ENCODE assay signal across 13 mouse cellular contexts in genomic region chr10:99430669-99431561, GRCm38 (mm10).
DNase-seq lines count a peak whose midpoint lies in the region; ATAC-seq lines count a peak whose summit lies in the region.
"Had no signal": no experiment of that assay in that cellular context is flagged by ENCODE, and none has a peak within 500 bp of the region (broad histone marks: within the 10 kb centered on the region; RNA-seq: fewer than 3 reads in every experiment).

No protein-coding gene starts in this region.

- peak overlapping the region; percentile 6; the same call in 1 of the 2 replicates for H3K4me2 ChIP-seq in liver, embryonic 11.5 days
- H3K4me2 ChIP-seq: embryonic facial prominence, embryonic 13.5 days; heart, embryonic 15.5 days; midbrain, embryonic 11.5 days had no signal

- DNase-seq in cerebellum, postnatal 10 days: peak; percentile 34 to 53
- no peak for DNase-seq in cerebellum, adult 8-10 months
- DNase-seq in left cerebral cortex, adult 18-20 months (ENCODE audit: low spot score in 2 of 2): peak; percentile 13 to 22
- DNase-seq in left cerebral cortex, postnatal 10 days (ENCODE audit: extremely low spot score in 1 of 2, low spot score in 2 of 2): no peak
- no peak for DNase-seq in liver, embryonic 11.5 days (ENCODE audit: low spot score)
- DNase-seq in natural killer cell, adult 2 months (ENCODE audit: low spot score in 2 of 2): peak; percentile 7 to 25
- DNase-seq in kidney, postnatal 14 days: no peak
- no peak for DNase-seq in urinary bladder, postnatal 10 days (ENCODE audit: low spot score)
- DNase-seq: kidney, postnatal 4 days; right cerebral cortex, postnatal 14 days had no signal

- no peaks in the 10 kb centered on the region for H3K27me3 ChIP-seq in liver, embryonic 11.5 days (replicated peaks; ENCODE audit: control insufficient read depth, insufficient read depth, low read length)
- H3K27me3 ChIP-seq: embryonic facial prominence, embryonic 13.5 days; heart, embryonic 15.5 days had no signal

- no peaks in the 10 kb centered on the region for H3K9me3 ChIP-seq in liver, embryonic 11.5 days (ENCODE audit: control insufficient read depth, low read length)
- H3K9me3 ChIP-seq: embryonic facial prominence, embryonic 13.5 days; heart, embryonic 15.5 days had no signal

- H3K36me3 ChIP-seq in liver, embryonic 11.5 days (ENCODE audit: control insufficient read depth, insufficient read depth, low read length): no peaks in the 10 kb centered on the region
- H3K36me3 ChIP-seq: embryonic facial prominence, embryonic 13.5 days; heart, embryonic 15.5 days had no signal

- intact Hi-C loops in left cerebral cortex, postnatal 10 days (cut with DNase I): no loop called here

- WGBS in liver, embryonic 11.5 days: 42% methylated on average over 16 of the region's 16 CpGs

- peak; percentile 71 for ATAC-seq in liver, embryonic 11.5 days (replicated peaks; ENCODE audit: low FRiP score)

- no peak overlapping the region for H3K27ac ChIP-seq in liver, embryonic 11.5 days (ENCODE audit: low read depth, low read length)
- H3K27ac ChIP-seq: embryonic facial prominence, embryonic 13.5 days; heart, embryonic 15.5 days had no signal

- H3K9ac ChIP-seq in liver, embryonic 11.5 days (ENCODE audit: low read depth, low read length): no peak overlapping the region
- H3K9ac ChIP-seq: embryonic facial prominence, embryonic 13.5 days; heart, embryonic 15.5 days had no signal

- no peak overlapping the region for H3K4me3 ChIP-seq in liver, embryonic 11.5 days (ENCODE audit: low read depth, low read length)
- H3K4me3 ChIP-seq: embryonic facial prominence, embryonic 13.5 days; heart, embryonic 15.5 days had no signal

- no peaks in the 10 kb centered on the region for H3K4me1 ChIP-seq in liver, embryonic 11.5 days (replicated peaks; ENCODE audit: control insufficient read depth, insufficient read depth, low read length)

Comparison
In these comparisons a context has a peak if more than half of its experiments do, and no peak if none do; other contexts are left out.
1. DNase-seq: peak in cerebellum, postnatal 10 days (2 of 2), left cerebral cortex, adult 18-20 months (2 of 2) and natural killer cell, adult 2 months (2 of 2); none in cerebellum, adult 8-10 months (single experiment), left cerebral cortex, postnatal 10 days (0 of 2), liver, embryonic 11.5 days (single experiment), kidney, postnatal 14 days (single experiment) and urinary bladder, postnatal 10 days (single experiment).